Mouse (Mus musculus) limb, embryonic 12.5 days (tissue): ENCODE results near the gene Igfbp4. TPM values are rescaled to one million over a fixed set of nuclear protein-coding genes. Genes with fewer than 3 reads are reported as not detected.
A peak's percentile ranks its signal among the peaks of the same experiment; 100 is the strongest.

ENCODE experiments used
- ATAC-seq: fragments of 200-750 bp; cut with Nextera tagmentation; 2 replicates; pipeline ENCODE4 v1.8.0; 2017; ENCODE audit warnings: low read depth, moderate TSS enrichment; ENCODE audit not compliant: insufficient number of reproducible peaks, insufficient read depth, low FRiP score, low TSS enrichment
- H3K27ac ChIP-seq: fragments of 300-500 bp; sonication (generic); 2 replicates; pipeline ENCODE4 v1.5.1; 2016; ENCODE audit warnings: mild to moderate bottlenecking, moderate library complexity
- H3K27me3 ChIP-seq: fragments of 300-500 bp; sonication (generic); 2 replicates; pipeline ENCODE4 v1.6.1; 2016; ENCODE audit warnings: mild to moderate bottlenecking, moderate library complexity
- H3K36me3 ChIP-seq: fragments of 300-500 bp; sonication (generic); 2 replicates; pipeline ENCODE4 v1.6.1; 2016; ENCODE audit warnings: mild to moderate bottlenecking, moderate library complexity
- H3K4me1 ChIP-seq: fragments of 300-500 bp; sonication (generic); replicated peaks from 2 replicates; pipeline ENCODE4 v1.6.1; 2016
- H3K4me2 ChIP-seq: fragments of 300-500 bp; sonication (generic); 2 replicates; pipeline ENCODE4 v1.6.1; 2016; ENCODE audit warnings: mild to moderate bottlenecking, moderate library complexity
- H3K4me3 ChIP-seq: fragments of 300-500 bp; sonication (generic); replicated peaks from 2 replicates; pipeline ENCODE4 v1.5.1; 2016; ENCODE audit warnings: mild to moderate bottlenecking
- H3K9ac ChIP-seq: fragments of 300-500 bp; sonication (generic); replicated peaks from 2 replicates; pipeline ENCODE4 v1.6.1; 2016; ENCODE audit warnings: mild to moderate bottlenecking, moderate library complexity
- H3K9me3 ChIP-seq: fragments of 300-500 bp; sonication (generic); 2 replicates; pipeline ENCODE4 v1.6.1; 2016; ENCODE audit warnings: mild to moderate bottlenecking, moderate library complexity
- WGBS: fragments of 180-500 bp; shearing (Covaris S2); methylation state at CpG from one replicate; pipeline ENCODE4 v1.1.7; 2016; 5-methylcytosine and 5-hydroxymethylcytosine counted together
- polyA plus RNA-seq: library from polyadenylated mRNA; unstranded; fragments of >200 nt; fragmentation: Nextera tagmentation; extraction: Ambion mirVana; gene quantifications from 2 replicates; pipeline ENCODE4 v1.2.1, GENCODE M21; 2016

Gene Igfbp4
- polyA plus RNA-seq, 1 experiment from 2014 or later: 1,115 TPM

DNA sequence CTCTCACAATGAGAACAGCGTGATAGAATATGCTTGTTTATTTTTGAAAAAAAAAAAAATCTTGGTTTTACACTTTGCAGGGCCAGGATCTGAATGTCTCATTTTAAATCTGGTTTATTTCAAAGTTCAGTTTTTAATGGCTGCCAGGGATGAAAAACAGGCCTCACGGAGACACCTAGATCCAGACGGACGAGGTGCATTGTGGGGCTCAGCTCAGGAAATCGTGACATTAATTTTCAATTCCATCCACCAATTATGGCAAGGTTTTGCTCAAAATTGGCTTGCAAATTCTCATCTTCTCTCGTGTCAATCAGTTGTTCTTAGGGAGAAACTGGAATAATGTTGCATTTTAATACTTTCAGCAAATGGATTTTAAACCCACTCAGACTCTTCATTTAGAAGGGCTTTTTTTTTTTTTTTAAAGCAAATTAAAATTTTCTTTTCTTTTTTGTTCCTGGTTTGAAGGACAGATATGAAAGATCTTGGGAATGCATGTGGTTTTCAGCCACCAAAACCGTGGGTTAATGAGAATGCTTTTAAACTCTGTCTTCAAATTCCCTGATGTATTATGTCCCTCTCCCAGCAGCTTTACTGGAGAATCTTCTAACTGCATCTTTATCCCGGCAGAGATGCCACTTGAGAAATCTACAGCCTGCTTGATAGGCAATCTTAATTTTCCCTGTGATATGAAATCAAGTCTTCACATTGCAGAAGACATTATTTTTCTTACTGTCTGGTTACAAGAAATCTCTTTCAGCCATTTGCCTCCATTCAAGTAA is 56.1 kb downstream of the Igfbp4 start:
- no peaks in the 10 kb centered on the region for H3K27me3 ChIP-seq
- no peak overlapping the region for H3K4me3 ChIP-seq
- peak overlapping the region; percentile 81 for H3K27ac ChIP-seq
- no peak for ATAC-seq
- H3K4me1 ChIP-seq: peaks cover 38% of the 10 kb centered on the region
- H3K4me2 ChIP-seq: no peak overlapping the region
- WGBS: 30% methylated on average over 8 of the region's 8 CpGs
- H3K9ac ChIP-seq: no peak overlapping the region
- peaks cover 5% of the 10 kb centered on the region; the same call in 1 of the 2 replicates for H3K9me3 ChIP-seq
- H3K36me3 ChIP-seq: no peaks in the 10 kb centered on the region

- Histone ChIP-seq H3K4me1 (peaks cover 40% of the 10 kb centered on the region), H3K9ac (no peak overlapping the region), H3K27me3 (no peaks in the 10 kb centered on the region), H3K27ac (peak overlapping the region; percentile 81), H3K4me3 (no peak overlapping the region), H3K9me3 (peaks cover 5% of the 10 kb centered on the region; the same call in 1 of the 2 replicates), H3K36me3 (no peaks in the 10 kb centered on the region), H3K4me2 (no peak overlapping the region)
- ATAC-seq: no peak
- 87% methylated on average over 9 of the region's 9 CpGs for WGBS
Measured at GRCm38 (mm10) chr11:99098924-99099323, 57.9 kb downstream of the Igfbp4 start.

GRCm38 (mm10) chr11:99099516-99099915 is 58.5 kb downstream of the Igfbp4 start:
- WGBS: 87% methylated on average over 7 of the region's 7 CpGs
- no peaks in the 10 kb centered on the region for H3K27me3 ChIP-seq
- no peaks in the 10 kb centered on the region for H3K36me3 ChIP-seq

DNA sequence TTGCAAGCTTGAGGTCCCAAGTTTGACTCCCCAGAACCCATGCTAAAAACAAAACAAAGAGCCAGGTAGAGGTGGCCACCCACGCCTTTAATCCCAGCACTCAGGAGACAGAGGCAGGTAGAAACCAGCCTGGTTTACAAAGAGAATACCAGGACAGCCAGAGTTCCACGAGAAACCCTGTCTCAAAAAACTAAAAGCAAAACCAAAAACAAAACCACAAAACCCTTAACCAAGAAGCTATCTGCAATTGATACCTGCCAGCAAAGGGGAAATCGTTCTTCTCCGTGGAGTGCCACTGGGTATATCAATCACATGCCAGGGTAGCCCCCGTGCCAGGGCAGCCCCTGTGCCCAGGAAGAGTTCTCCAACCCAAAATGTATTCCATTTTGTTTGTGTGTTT is 59.2 kb downstream of the Igfbp4 start:
- H3K27me3 ChIP-seq: no peaks in the 10 kb centered on the region
- H3K4me1 ChIP-seq: peaks cover 40% of the 10 kb centered on the region
- H3K36me3 ChIP-seq: no peaks in the 10 kb centered on the region
- no peak overlapping the region for H3K27ac ChIP-seq
- no peak overlapping the region for H3K4me3 ChIP-seq
- WGBS: 90% methylated on average over 5 of the region's 5 CpGs
- H3K4me2 ChIP-seq: no peak overlapping the region
- no peak overlapping the region for H3K9ac ChIP-seq
- no peak for ATAC-seq
- no peaks in the 10 kb centered on the region for H3K9me3 ChIP-seq

More at GRCm38 (mm10) chr11:99099516-99099915, 58.5 kb downstream of the Igfbp4 start:
- Histone ChIP-seq H3K4me1 (peaks cover 40% of the 10 kb centered on the region), H3K9me3 (peaks cover 4% of the 10 kb centered on the region; the same call in 1 of the 2 replicates), H3K4me2 (no peak overlapping the region), H3K4me3 (no peak overlapping the region), H3K9ac (no peak overlapping the region), H3K27ac (no peak overlapping the region)
- no peak for ATAC-seq

- H3K9me3 ChIP-seq: no peaks in the 10 kb centered on the region
- no peak overlapping the region for H3K4me2 ChIP-seq
- no peak overlapping the region for H3K4me3 ChIP-seq
- no peak for ATAC-seq
- no peaks in the 10 kb centered on the region for H3K27me3 ChIP-seq
- WGBS: 83% methylated on average over 8 of the region's 8 CpGs
- H3K36me3 ChIP-seq: no peaks in the 10 kb centered on the region
- no peak overlapping the region for H3K9ac ChIP-seq
- H3K27ac ChIP-seq: no peak overlapping the region
- H3K4me1 ChIP-seq: peaks cover 38% of the 10 kb centered on the region
Measured at GRCm38 (mm10) chr11:99101693-99102092, 60.6 kb downstream of the Igfbp4 start.

GRCm38 (mm10) chr11:99102575-99103270 is 61.7 kb downstream of the Igfbp4 start:
- Histone ChIP-seq H3K9me3 (no peaks in the 10 kb centered on the region), H3K27ac (peak overlapping the region; percentile 24; the same call in 1 of the 2 replicates), H3K27me3 (no peaks in the 10 kb centered on the region), H3K36me3 (no peaks in the 10 kb centered on the region), H3K4me2 (no peak overlapping the region), H3K4me3 (no peak overlapping the region), H3K4me1 (peaks cover 41% of the 10 kb centered on the region), H3K9ac (no peak overlapping the region)
- WGBS: 81% methylated on average over 9 of the region's 9 CpGs
- ATAC-seq: no peak

Other genes with a start within 250 kb of the Igfbp4 start
- gene Msl1, start 245.7 kb upstream of the Igfbp4 start, polyA plus RNA-seq: 32.7 and 35.3 TPM in 2 replicates
- gene Casc3, start 236.3 kb upstream of the Igfbp4 start, polyA plus RNA-seq: 48.1 and 54.1 TPM in 2 replicates
- 2.5 and 3.3 TPM in 2 replicates for gene Rapgefl1, start 204.5 kb upstream of the Igfbp4 start, polyA plus RNA-seq
- gene Wipf2, start 177.6 kb upstream of the Igfbp4 start, polyA plus RNA-seq: 5.6 and 5.8 TPM in 2 replicates
- gene Cdc6, start 133.4 kb upstream of the Igfbp4 start, polyA plus RNA-seq: 44.8 and 48.5 TPM in 2 replicates
- gene Rara, start 113.4 kb upstream of the Igfbp4 start, polyA plus RNA-seq: 47.1 TPM in 2 replicates
- 0.51 TPM in 1 of 2 replicates, not detected in the other for gene Gjd3, start 58.2 kb upstream of the Igfbp4 start, polyA plus RNA-seq
- gene Top2a, start 17.1 kb upstream of the Igfbp4 start, polyA plus RNA-seq: 347 and 362 TPM in 2 replicates
- 0.65 and 0.73 TPM in 2 replicates for gene Tns4, start 48.1 kb downstream of the Igfbp4 start, polyA plus RNA-seq
- gene Ccr7, start 113.8 kb downstream of the Igfbp4 start, polyA plus RNA-seq: 0.40 and 0.49 TPM in 2 replicates
- gene Smarce1, start 189.8 kb downstream of the Igfbp4 start, polyA plus RNA-seq: 403 and 407 TPM in 2 replicates
- gene Krt222, start 202.8 kb downstream of the Igfbp4 start, polyA plus RNA-seq: 0.15 and 0.36 TPM in 2 replicates
- 0.21 and 0.41 TPM in 2 replicates for gene Krt24, start 244.0 kb downstream of the Igfbp4 start, polyA plus RNA-seq